Mouse (Mus musculus) thymus, postnatal 36 days (tissue): ENCODE measurements around the gene Bicc1.

Experiments used
- DNase-seq, 2 experiments: peaks; one replicate each; pipeline ENCODE4 v3.0.0; 2022; ENCODE audit warnings: mixed read lengths in 2 of 2

Gene Bicc1

GRCm38 (mm10) chr10:71159676-71160235 lies at the start of gene Bicc1:
Gene Bicc1 (minus strand): TSS chr10:71159700.
- no peak for DNase-seq

GRCm38 (mm10) chr10:71201512-71201911 lies 42.0 kb upstream of the Bicc1 start:
- no peak for DNase-seq

GRCm38 (mm10) chr10:71200964-71201363 lies 41.5 kb upstream of the Bicc1 start:
- no peak for DNase-seq

GRCm38 (mm10) chr10:71198676-71199075 lies 39.2 kb upstream of the Bicc1 start:
- no peak for DNase-seq

- no peak for DNase-seq
Measured at GRCm38 (mm10) chr10:71197036-71197785, 37.7 kb upstream of the Bicc1 start.

GRCm38 (mm10) chr10:71195501-71195900 lies 36.0 kb upstream of the Bicc1 start:
- no peak for DNase-seq

GRCm38 (mm10) chr10:71194713-71195112 lies 35.2 kb upstream of the Bicc1 start:
- no peak for DNase-seq

- DNase-seq, result no peak
Measured at GRCm38 (mm10) chr10:71193319-71193718, 33.8 kb upstream of the Bicc1 start.

GRCm38 (mm10) chr10:71192886-71193285 lies 33.4 kb upstream of the Bicc1 start:
- no peak for DNase-seq

- no peak for DNase-seq
Measured at GRCm38 (mm10) chr10:71188681-71189080, 29.2 kb upstream of the Bicc1 start.

- DNase-seq, result no peak
Measured at GRCm38 (mm10) chr10:71185059-71185458, 25.6 kb upstream of the Bicc1 start.

- DNase-seq, result no peak
Measured at GRCm38 (mm10) chr10:71183339-71184031, 24.0 kb upstream of the Bicc1 start.

GRCm38 (mm10) chr10:71181931-71182330 lies 22.4 kb upstream of the Bicc1 start:
- no peak for DNase-seq

GRCm38 (mm10) chr10:71181091-71181490 lies 21.6 kb upstream of the Bicc1 start:
- no peak for DNase-seq

GRCm38 (mm10) chr10:71180057-71180456 lies 20.6 kb upstream of the Bicc1 start:
- no peak for DNase-seq

- no peak for DNase-seq
Measured at GRCm38 (mm10) chr10:71177201-71177600, 17.7 kb upstream of the Bicc1 start.

- DNase-seq, result no peak
Measured at GRCm38 (mm10) chr10:71176341-71176740, 16.8 kb upstream of the Bicc1 start.

- no peak for DNase-seq
Measured at GRCm38 (mm10) chr10:71175280-71175679, 15.8 kb upstream of the Bicc1 start.

- no peak for DNase-seq
Measured at GRCm38 (mm10) chr10:71171414-71171813, 11.9 kb upstream of the Bicc1 start.

- no peak for DNase-seq
Measured at GRCm38 (mm10) chr10:71170771-71171170, 11.3 kb upstream of the Bicc1 start.

GRCm38 (mm10) chr10:71169811-71170210 lies 10.3 kb upstream of the Bicc1 start:
- no peak for DNase-seq

GRCm38 (mm10) chr10:71169171-71169570 lies 9.7 kb upstream of the Bicc1 start:
- DNase-seq, result no peak

- no peak for DNase-seq
Measured at GRCm38 (mm10) chr10:71160449-71160848, 949 bp upstream of the Bicc1 start.
